Mouse (Mus musculus): ENCODE data around the gene Cpne5. TPM values are rescaled to one million over a fixed set of nuclear protein-coding genes. Genes with fewer than 3 reads are reported as not detected.
A peak's percentile ranks its signal among the peaks of the same experiment; 100 is the strongest.

Gene Cpne5
- total RNA-seq, 4 experiments from 2014 or later, result 167 to 193 (median 174) TPM

- no peak for DNase-seq (ENCODE audit: low spot score in 2 of 2)
Measured at GRCm38 (mm10) chr17:29211836-29212235, 26.1 kb downstream of the Cpne5 start.

GRCm38 (mm10) chr17:29210037-29210436, 27.9 kb downstream of the Cpne5 start:
- no peak for DNase-seq (ENCODE audit: low spot score in 2 of 2)

GRCm38 (mm10) chr17:29206052-29206451, 31.9 kb downstream of the Cpne5 start:
- no peak for DNase-seq (ENCODE audit: low spot score in 2 of 2)

DNA sequence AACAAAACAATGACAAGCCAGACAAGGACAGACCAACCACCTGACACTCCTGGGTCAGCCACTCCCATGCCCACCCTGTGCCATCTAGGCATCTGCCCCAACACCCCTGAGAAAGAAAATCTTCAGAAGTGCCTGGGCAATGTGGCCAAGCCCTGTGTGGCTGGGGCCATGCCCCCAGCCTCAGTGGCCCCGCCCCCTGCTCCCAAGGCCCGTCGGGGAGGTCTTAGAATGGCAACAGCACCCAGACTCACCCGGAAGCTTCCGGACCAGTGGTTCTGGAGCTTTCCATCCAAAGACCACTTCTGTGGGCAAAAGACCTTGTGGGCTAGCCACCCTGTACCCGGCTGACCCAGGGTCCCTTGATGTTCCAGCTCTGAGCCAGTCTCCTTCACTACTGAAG, 35.4 kb downstream of the Cpne5 start:
- no peak for DNase-seq (ENCODE audit: low spot score in 2 of 2)

DNA sequence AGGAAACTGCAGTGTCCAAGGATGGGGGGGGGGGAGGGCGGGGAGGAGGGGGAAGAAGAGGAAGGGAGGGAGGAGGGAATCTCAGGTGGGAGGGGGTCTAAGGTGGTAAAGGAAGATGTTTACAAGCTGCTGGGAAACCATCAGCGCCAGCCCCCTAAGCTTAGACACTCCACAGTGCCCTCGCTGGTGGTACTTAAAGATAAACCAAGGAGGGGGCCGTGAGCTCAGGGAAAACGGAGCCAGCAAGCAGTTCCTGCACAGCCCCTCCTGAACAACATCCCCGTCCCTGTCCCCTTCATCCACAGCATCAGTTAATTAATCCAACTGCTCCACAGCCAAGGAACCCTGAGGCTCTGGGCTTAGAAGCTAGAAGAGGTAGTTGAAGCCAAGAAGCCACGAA, 38.1 kb downstream of the Cpne5 start:
- no peak for DNase-seq (ENCODE audit: low spot score in 2 of 2)

GRCm38 (mm10) chr17:29199151-29199800, 38.7 kb downstream of the Cpne5 start:
- DNase-seq (ENCODE audit: low spot score in 2 of 2), result peak in 1 of 2 experiments; percentile 71

DNA sequence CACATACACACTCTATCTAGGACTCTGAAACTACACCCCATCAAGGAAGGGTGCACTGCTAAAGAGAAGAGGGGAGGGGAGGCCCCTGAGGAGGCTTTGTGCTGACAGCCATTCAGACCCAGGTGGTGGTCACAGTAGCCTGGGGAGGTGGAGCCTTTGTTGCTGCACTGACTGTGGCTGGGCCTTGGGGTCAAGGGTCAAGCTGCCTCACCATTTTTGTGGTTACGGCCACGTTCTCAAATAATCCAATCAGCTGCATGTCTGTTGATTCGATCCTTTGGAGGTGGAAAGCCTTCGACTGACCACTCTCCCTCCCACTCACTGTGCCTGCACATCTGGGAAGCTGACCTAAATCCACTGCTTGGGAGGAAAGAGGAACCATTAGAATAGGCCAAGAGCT, 42.4 kb downstream of the Cpne5 start:
- DNase-seq (ENCODE audit: low spot score in 2 of 2), result no peak

- no peak for DNase-seq (ENCODE audit: low spot score in 2 of 2)
Measured at GRCm38 (mm10) chr17:29188989-29189388, 49.0 kb downstream of the Cpne5 start.

- DNase-seq (ENCODE audit: low spot score in 2 of 2), result no peak
Measured at GRCm38 (mm10) chr17:29186989-29187859, 50.7 kb downstream of the Cpne5 start.

DNA sequence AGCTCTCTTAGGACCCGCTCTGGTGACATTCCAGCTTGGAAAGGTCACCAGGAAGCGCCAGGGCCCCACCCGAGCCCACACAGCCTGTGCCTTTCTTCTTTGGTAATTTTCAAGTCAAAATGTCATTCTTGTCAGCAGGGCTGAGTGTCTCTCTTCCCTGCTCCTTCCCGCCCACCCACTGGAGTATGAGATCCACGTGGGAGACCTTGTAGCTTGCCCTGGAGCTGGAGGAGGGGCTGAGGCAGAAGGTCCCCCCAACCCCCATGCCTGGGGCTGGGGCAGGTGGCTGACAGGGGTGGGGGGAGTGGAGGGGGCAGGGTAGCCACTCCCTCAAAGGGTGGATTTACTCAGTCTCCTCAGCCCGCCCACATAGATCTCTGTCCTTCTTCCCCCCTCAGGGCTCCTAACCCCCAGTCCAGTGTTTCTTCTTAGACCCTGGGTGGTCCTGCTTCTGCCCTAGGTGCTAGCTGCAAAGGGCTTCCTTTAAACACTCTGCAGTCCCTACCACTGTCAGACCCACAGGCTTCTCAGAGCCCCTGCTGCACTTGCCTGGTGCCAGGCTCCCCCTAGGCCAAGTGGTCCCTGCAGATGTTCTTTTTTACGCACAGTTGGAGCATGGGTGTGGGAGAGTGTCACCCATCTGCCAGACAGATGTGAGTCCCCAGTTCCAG, 52.5 kb downstream of the Cpne5 start:
- DNase-seq (ENCODE audit: low spot score in 2 of 2), result no peak

GRCm38 (mm10) chr17:29183162-29183561, 54.8 kb downstream of the Cpne5 start:
- no peak for DNase-seq (ENCODE audit: low spot score in 2 of 2)

DNA sequence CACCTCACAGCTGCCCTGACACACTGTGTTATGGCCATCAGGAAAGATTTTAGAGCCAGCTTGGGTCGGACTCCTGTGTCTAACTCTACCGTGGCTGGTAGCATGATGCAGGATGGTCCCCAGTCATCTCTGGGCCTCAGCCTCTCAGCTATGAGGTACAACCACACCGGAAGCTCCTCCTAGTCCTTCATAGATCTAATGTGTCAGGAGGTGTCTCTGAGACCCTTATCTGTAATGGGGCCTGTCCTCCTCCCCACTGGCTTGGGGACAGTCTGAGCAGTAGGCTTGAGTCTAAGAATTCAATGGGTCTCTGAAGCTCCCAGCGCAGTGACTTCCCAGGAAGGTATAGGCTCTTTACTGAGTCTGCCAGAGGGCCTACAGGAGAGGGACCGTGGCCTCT, 56.2 kb downstream of the Cpne5 start:
- DNase-seq (ENCODE audit: low spot score in 2 of 2), result no peak

- DNase-seq (ENCODE audit: low spot score in 2 of 2), result no peak
Measured at GRCm38 (mm10) chr17:29180406-29181127, 57.4 kb downstream of the Cpne5 start.

- DNase-seq (ENCODE audit: low spot score in 2 of 2), result no peak
Measured at GRCm38 (mm10) chr17:29179917-29180316, 58.0 kb downstream of the Cpne5 start.

- DNase-seq (ENCODE audit: low spot score in 2 of 2), result no peak
Measured at GRCm38 (mm10) chr17:29178503-29179059, 59.4 kb downstream of the Cpne5 start.

- peak; percentile 51 to 74 for DNase-seq (ENCODE audit: low spot score in 2 of 2)
Measured at GRCm38 (mm10) chr17:29176391-29177267, 61.3 kb downstream of the Cpne5 start.

DNA sequence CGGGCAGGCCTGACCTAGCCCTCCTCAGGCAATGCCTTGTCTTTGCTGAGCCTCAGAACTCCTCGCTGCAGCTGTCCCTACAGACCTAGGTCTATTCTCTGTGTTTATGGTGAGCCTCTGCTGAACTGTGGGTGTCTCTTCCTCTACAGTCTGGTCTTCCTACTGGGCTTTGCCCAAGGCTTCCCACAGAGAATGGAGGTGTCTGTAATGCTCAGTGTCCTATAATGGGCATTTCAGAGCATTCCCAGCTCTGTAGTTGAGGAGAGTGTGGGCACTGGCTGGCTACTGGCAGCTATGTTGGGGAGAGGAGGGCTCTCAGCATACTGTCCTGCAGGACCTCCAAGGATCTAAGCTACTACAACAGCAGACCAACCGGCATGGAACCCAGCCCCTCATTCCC, 62.3 kb downstream of the Cpne5 start:
- no peak for DNase-seq (ENCODE audit: low spot score in 2 of 2)

- DNase-seq (ENCODE audit: low spot score in 2 of 2), result no peak
Measured at GRCm38 (mm10) chr17:29173165-29173564, 64.8 kb downstream of the Cpne5 start.

DNA sequence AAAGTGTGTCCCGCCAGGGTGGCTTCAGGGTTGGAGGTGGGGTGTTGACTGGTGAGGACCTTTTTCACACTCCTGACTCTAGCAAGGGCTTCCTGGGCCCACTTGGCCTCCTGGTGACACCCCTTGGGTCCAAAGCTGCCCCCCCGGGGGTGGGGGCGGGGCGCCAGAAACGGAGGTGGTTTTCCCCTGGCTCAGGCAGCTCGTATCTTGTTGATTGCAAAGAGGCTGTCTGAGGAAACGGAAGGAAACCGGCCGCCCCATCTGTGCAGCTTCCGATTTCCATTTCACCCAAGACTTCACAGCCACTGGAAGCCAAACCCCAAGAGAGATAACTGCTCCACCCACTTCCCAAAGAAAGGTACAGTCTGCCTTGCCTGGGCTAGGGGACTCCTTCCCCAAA, 65.9 kb downstream of the Cpne5 start:
- no peak for DNase-seq (ENCODE audit: low spot score in 2 of 2)
